ENCODE assay signal across 8 mouse cellular contexts in genomic region chr7:30873083-30873482, GRCm38 (mm10). TPM values are rescaled to one million over a fixed set of nuclear protein-coding genes. Genes with fewer than 3 reads are reported as not detected.
DNase-seq lines count a peak whose midpoint lies in the region; ATAC-seq and TF ChIP-seq lines count a peak whose summit lies in the region.

No protein-coding gene starts in this region.

- peak overlapping the region; percentile 29; the same call in 1 of the 2 replicates for H3K4me2 ChIP-seq in hindbrain, embryonic 12.5 days (replicated peaks)

- 0 out of 2 replicates have a peak, but pooled peaks have one; percentile 11 for ATAC-seq in hindbrain, embryonic 12.5 days (ENCODE audit: low FRiP score)

- no peak overlapping the region for H3K9ac ChIP-seq in ES-E14 (ENCODE audit: insufficient read depth, low read depth, low read length, poor library complexity, severe bottlenecking)
- H3K9ac ChIP-seq in hindbrain, embryonic 12.5 days: no peak overlapping the region

- in situ Hi-C loops in ES-E14 (cut with MboI; ENCODE audit: low sequenced_read_pairs in 2 of 2, unreplicated experiment in 2 of 2): no loop called here

- DNase-seq in ES-E14 (ENCODE audit: low read depth, low spot score): peak; percentile 73
- DNase-seq in c-Kit-positive CD71-positive TER-119-negative erythroid progenitor cells, embryonic 14.5 days (ENCODE audit: low read depth): peak; percentile 20
- peak; percentile 24 to 83 for DNase-seq in frontal cortex, adult 2 months (ENCODE audit: extremely low spot score in 1 of 2, low spot score in 1 of 2)
- peak; percentile 58 for DNase-seq in layer of hippocampus, adult 9-11 months
- DNase-seq in lung, postnatal 14 days: peak; percentile 88
- peak; percentile 54 for DNase-seq in retina, adult 2 months (ENCODE audit: low read depth, low spot score)
- peak; percentile 64 for DNase-seq in thymus, postnatal 14 days

- no peaks in the 10 kb centered on the region for H3K9me3 ChIP-seq in ES-E14 (ENCODE audit: control insufficient read depth, insufficient read depth, low read depth, low read length)
- no peaks in the 10 kb centered on the region; the same call in 1 of the 2 replicates for H3K9me3 ChIP-seq in hindbrain, embryonic 12.5 days (replicated peaks)

- 0 out of 4 replicates have a peak, but pooled peaks cover 0 to 2% of the 10 kb centered on the region in 2 experiments for H3K4me1 ChIP-seq in ES-E14 (ENCODE audit: control insufficient read depth in 2 of 2, insufficient read depth in 2 of 2, low read length in 2 of 2, poor library complexity in 1 of 2)
- no peaks in the 10 kb centered on the region for H3K4me1 ChIP-seq in hindbrain, embryonic 12.5 days

- H3K27me3 ChIP-seq in hindbrain, embryonic 12.5 days: 0 out of 2 replicates have a peak, but pooled peaks cover 8% of the 10 kb centered on the region

- no peak overlapping the region for H3K27ac ChIP-seq in ES-E14 (ENCODE audit: insufficient read depth, low read depth, low read length, poor library complexity, severe bottlenecking)
- H3K27ac ChIP-seq in hindbrain, embryonic 12.5 days: no peak overlapping the region

- H3K36me3 ChIP-seq in ES-E14 (ENCODE audit: control insufficient read depth, insufficient read depth, low read length, poor library complexity, severe bottlenecking): no peaks in the 10 kb centered on the region
- H3K36me3 ChIP-seq in hindbrain, embryonic 12.5 days: no peaks in the 10 kb centered on the region

- H3K4me3 ChIP-seq in ES-E14 (ENCODE audit: insufficient read depth in 1 of 2, low read depth in 1 of 2, low read length in 2 of 2, poor library complexity in 1 of 2, severe bottlenecking in 1 of 2): peak overlapping the region in 1 of 2 experiments; percentile 24; a peak in 1 of 4 replicates
- no peak overlapping the region for H3K4me3 ChIP-seq in hindbrain, embryonic 12.5 days

- 25% methylated on average over 15 of the region's 15 CpGs for WGBS in hindbrain, embryonic 12.5 days

TF ChIP-seq in ES-E14, 5 proteins besides CTCF, POLR2A, EP300 and RAD21:
- TF ChIP-seq CHD2 (IDR thresholded peaks at IDR 0.05; ENCODE audit: low read depth, low read length): no peak
- TF ChIP-seq HCFC1 (IDR thresholded peaks at IDR 0.05; ENCODE audit: borderline replicate concordance, insufficient read depth, low read length): no peak
- no peak for TF ChIP-seq MAFK (IDR thresholded peaks at IDR 0.05; ENCODE audit: insufficient read depth, low read depth, low read length)
- no peak for TF ChIP-seq ZC3H11A (IDR thresholded peaks at IDR 0.05; ENCODE audit: borderline replicate concordance, low read depth, low read length)
- TF ChIP-seq ZNF384 (IDR thresholded peaks at IDR 0.05; ENCODE audit: low read depth, low read length): no peak

RNA-seq across cellular contexts. Expression of gene Cd22, which starts 7.1 kb away (rescaled TPM):
- total RNA-seq in ES-E14 (2012; rRNA removed): 0.16 and 0.45 TPM in 2 replicates
- polyA plus RNA-seq in frontal cortex, adult 2 months (2012; rRNA removed): 0.66 and 0.78 TPM in 2 replicates
- not detected in 2 replicates for polyA plus RNA-seq in hindbrain, embryonic 12.5 days (2016; fragmentation: Nextera tagmentation; extraction: Ambion mirVana)

RNA-seq across cellular contexts. Expression of gene Ffar1, which starts 11.7 kb away (rescaled TPM):
- 0.04 and 0.16 TPM in 2 replicates for total RNA-seq in ES-E14 (2012; rRNA removed)
- not detected in 2 replicates for polyA plus RNA-seq in frontal cortex, adult 2 months (2012; rRNA removed)
- not detected in 2 replicates for polyA plus RNA-seq in hindbrain, embryonic 12.5 days (2016; fragmentation: Nextera tagmentation; extraction: Ambion mirVana)

RNA-seq across cellular contexts. Expression of gene Ffar3, which starts 17.1 kb away (rescaled TPM):
- total RNA-seq in ES-E14 (2012; rRNA removed): 1.0 and 1.2 TPM in 2 replicates
- polyA plus RNA-seq in frontal cortex, adult 2 months (2012; rRNA removed): not detected in 2 replicates
- not detected in 2 replicates for polyA plus RNA-seq in hindbrain, embryonic 12.5 days (2016; fragmentation: Nextera tagmentation; extraction: Ambion mirVana)

RNA-seq across cellular contexts. Expression of gene Mag, which starts 41.6 kb away (rescaled TPM):
- total RNA-seq in ES-E14 (2012; rRNA removed): 0.22 and 0.37 TPM in 2 replicates
- 208 and 271 TPM in 2 replicates for polyA plus RNA-seq in frontal cortex, adult 2 months (2012; rRNA removed)
- 0.56 and 0.61 TPM in 2 replicates for polyA plus RNA-seq in hindbrain, embryonic 12.5 days (2016; fragmentation: Nextera tagmentation; extraction: Ambion mirVana)

RNA-seq across cellular contexts. Expression of gene Ffar2, which starts 49.5 kb away (rescaled TPM):
- not detected in 2 replicates for total RNA-seq in ES-E14 (2012; rRNA removed)
- 0.13 and 0.14 TPM in 2 replicates for polyA plus RNA-seq in frontal cortex, adult 2 months (2012; rRNA removed)
- not detected in 2 replicates for polyA plus RNA-seq in hindbrain, embryonic 12.5 days (2016; fragmentation: Nextera tagmentation; extraction: Ambion mirVana)

Comparison
In these comparisons a context has a peak if more than half of its experiments do, and no peak if none do; other contexts are left out.
1. DNase-seq: peak in every context shown above with its lines; median percentile 88 in lung, postnatal 14 days; 73 in ES-E14; 64 in thymus, postnatal 14 days; 58 in layer of hippocampus, adult 9-11 months; 54 in retina, adult 2 months; 54 in frontal cortex, adult 2 months; 20 in c-Kit-positive CD71-positive TER-119-negative erythroid progenitor cells, embryonic 14.5 days.